Mouse (Mus musculus) lung, embryonic 16.5 days (tissue): ENCODE results near the gene Slc2a12. TPM values are rescaled to one million over a fixed set of nuclear protein-coding genes. Genes with fewer than 3 reads are reported as not detected.

Experiments used
- ATAC-seq: fragments of 200-750 bp; cut with Nextera tagmentation; 2 replicates; pipeline ENCODE4 v1.8.0; 2017; ENCODE audit warnings: low read depth, mild to moderate bottlenecking, moderate library complexity
- H3K27ac ChIP-seq: fragments of 300-500 bp; sonication (generic); 2 replicates; pipeline ENCODE4 v1.5.1; 2014; ENCODE audit warnings: mild to moderate bottlenecking, control low read depth, low read length
- H3K27me3 ChIP-seq: fragments of 300-500 bp; sonication (generic); 2 replicates; pipeline ENCODE4 v1.6.1; 2014; ENCODE audit warnings: low read depth, low read length, mixed read lengths; ENCODE audit not compliant: control insufficient read depth, insufficient read depth
- H3K36me3 ChIP-seq: fragments of 300-500 bp; sonication (generic); 2 replicates; pipeline ENCODE4 v1.6.1; 2014; ENCODE audit warnings: low read length; ENCODE audit not compliant: control insufficient read depth, insufficient read depth
- H3K4me1 ChIP-seq: fragments of 300-500 bp; sonication (generic); replicated peaks from 2 replicates; pipeline ENCODE4 v1.6.1; 2014; ENCODE audit warnings: low read length, mixed read lengths; ENCODE audit not compliant: control insufficient read depth, insufficient read depth
- H3K4me2 ChIP-seq: fragments of 300-500 bp; sonication (generic); 2 replicates; pipeline ENCODE4 v1.6.1; 2014; ENCODE audit warnings: low read depth, low read length, control low read depth
- H3K4me3 ChIP-seq: fragments of 300-500 bp; sonication (generic); 2 replicates; pipeline ENCODE4 v1.5.1; 2014; ENCODE audit warnings: mild to moderate bottlenecking, low read length, control low read depth
- H3K9ac ChIP-seq: fragments of 300-500 bp; sonication (generic); 2 replicates; pipeline ENCODE4 v1.6.1; 2014; ENCODE audit warnings: low read length, control low read depth
- H3K9me3 ChIP-seq: fragments of 300-500 bp; sonication (generic); 2 replicates; pipeline ENCODE4 v1.6.1; 2016; ENCODE audit warnings: low read length; ENCODE audit not compliant: control insufficient read depth
- whole genome bisulfite sequencing: fragments of 180-500 bp; shearing (Covaris S2); extraction: QIAGEN DNeasy Blood & Tissue Kit; methylation state at CpG from one replicate; pipeline ENCODE4 v1.1.7; 2014; 5-methylcytosine and 5-hydroxymethylcytosine counted together
- polyA plus RNA-seq: library from polyadenylated mRNA; unstranded; fragments of >200 nt; fragmentation: Nextera tagmentation; extraction: Ambion mirVana; gene quantifications from 2 replicates; pipeline ENCODE4 v1.2.1, GENCODE M21; 2015

Slc2a12 gene
- 1.5 and 2.0 TPM in 2 replicates for polyA plus RNA-seq

GRCm38 (mm10) chr10:22644853-22645491 is at the start of gene Slc2a12:
Slc2a12 (plus strand) TSS chr10:22645011.
- Histone ChIP-seq H3K4me2 (peak within 1 kb of the TSS; percentile 73), H3K4me1 (no peaks in the 10 kb centered on the region), H3K9me3 (0 out of 2 replicates have a peak, but pooled peaks cover 3% of the 10 kb centered on the region), H3K9ac (peak within 1 kb of the TSS; percentile 68), H3K36me3 (no peaks in the 10 kb centered on the region), H3K27me3 (no peaks in the 10 kb centered on the region), H3K4me3 (peak within 1 kb of the TSS; percentile 63), H3K27ac (peak within 1 kb of the TSS; percentile 77)
- peak; percentile 87 for ATAC-seq
- 2% methylated on average over 40 of the region's 40 CpGs for WGBS

- Histone ChIP-seq H3K4me3 (no peak overlapping the region), H3K4me2 (no peak overlapping the region), H3K4me1 (no peaks in the 10 kb centered on the region), H3K27me3 (no peaks in the 10 kb centered on the region), H3K9ac (no peak overlapping the region), H3K27ac (no peak overlapping the region), H3K36me3 (no peaks in the 10 kb centered on the region), H3K9me3 (no peaks in the 10 kb centered on the region)
- WGBS: 86% methylated on average over 8 of the region's 8 CpGs
- no peak for ATAC-seq
These were observed 45.8 kb upstream of the Slc2a12 start for GRCm38 (mm10) chr10:22598908-22599480.

- no peaks in the 10 kb centered on the region for H3K9me3 ChIP-seq
- no peaks in the 10 kb centered on the region for H3K27me3 ChIP-seq
- H3K4me1 ChIP-seq: no peaks in the 10 kb centered on the region
- H3K9ac ChIP-seq: no peak overlapping the region
- WGBS: 82% methylated on average over 6 of the region's 6 CpGs
- ATAC-seq: no peak
- H3K4me3 ChIP-seq: no peak overlapping the region
- no peak overlapping the region for H3K4me2 ChIP-seq
- H3K36me3 ChIP-seq: no peaks in the 10 kb centered on the region
- no peak overlapping the region for H3K27ac ChIP-seq
These were observed 43.8 kb upstream of the Slc2a12 start for GRCm38 (mm10) chr10:22601046-22601445.

- H3K36me3 ChIP-seq: no peaks in the 10 kb centered on the region
- ATAC-seq: no peak
- no peak overlapping the region for H3K4me2 ChIP-seq
- H3K9me3 ChIP-seq: no peaks in the 10 kb centered on the region
- H3K27me3 ChIP-seq: no peaks in the 10 kb centered on the region
- no peak overlapping the region for H3K9ac ChIP-seq
- no peak overlapping the region for H3K27ac ChIP-seq
- 69% methylated on average over 2 of the region's 2 CpGs for WGBS
- no peak overlapping the region for H3K4me3 ChIP-seq
- peaks cover 5% of the 10 kb centered on the region for H3K4me1 ChIP-seq
These were observed 40.0 kb upstream of the Slc2a12 start for GRCm38 (mm10) chr10:22604801-22605200.

- no peak overlapping the region for H3K27ac ChIP-seq
- H3K27me3 ChIP-seq: no peaks in the 10 kb centered on the region
- H3K4me1 ChIP-seq: peaks cover 5% of the 10 kb centered on the region
- no peak for ATAC-seq
- no peak overlapping the region for H3K4me2 ChIP-seq
- no peak overlapping the region for H3K4me3 ChIP-seq
- H3K36me3 ChIP-seq: no peaks in the 10 kb centered on the region
- WGBS: 82% methylated on average over 5 of the region's 5 CpGs
- H3K9ac ChIP-seq: no peak overlapping the region
- H3K9me3 ChIP-seq: no peaks in the 10 kb centered on the region
These were observed 36.5 kb upstream of the Slc2a12 start for GRCm38 (mm10) chr10:22608273-22608672.

- H3K4me3 ChIP-seq: peak overlapping the region; percentile 23
- no peaks in the 10 kb centered on the region for H3K27me3 ChIP-seq
- no peaks in the 10 kb centered on the region for H3K36me3 ChIP-seq
- WGBS: 3% methylated on average over 11 of the region's 11 CpGs
- H3K4me2 ChIP-seq: peak overlapping the region; percentile 38
- no peaks in the 10 kb centered on the region for H3K9me3 ChIP-seq
- no peak for ATAC-seq
- H3K27ac ChIP-seq: no peak overlapping the region
- peaks cover 5% of the 10 kb centered on the region for H3K4me1 ChIP-seq
- peak overlapping the region; percentile 37; the same call in 1 of the 2 replicates for H3K9ac ChIP-seq
These were observed 35.9 kb upstream of the Slc2a12 start for GRCm38 (mm10) chr10:22608799-22609357.

- H3K9ac ChIP-seq: no peak overlapping the region
- H3K4me2 ChIP-seq: no peak overlapping the region
- no peak overlapping the region for H3K4me3 ChIP-seq
- H3K27me3 ChIP-seq: no peaks in the 10 kb centered on the region
- peaks cover 5% of the 10 kb centered on the region for H3K4me1 ChIP-seq
- no peaks in the 10 kb centered on the region for H3K9me3 ChIP-seq
- WGBS: 78% methylated on average over 5 of the region's 5 CpGs
- H3K36me3 ChIP-seq: no peaks in the 10 kb centered on the region
- ATAC-seq: no peak
- H3K27ac ChIP-seq: no peak overlapping the region
These were observed 31.5 kb upstream of the Slc2a12 start for GRCm38 (mm10) chr10:22613301-22613700.

GRCm38 (mm10) chr10:22614554-22614953 is 30.3 kb upstream of the Slc2a12 start:
- Histone ChIP-seq H3K27ac (no peak overlapping the region), H3K4me1 (no peaks in the 10 kb centered on the region), H3K27me3 (no peaks in the 10 kb centered on the region), H3K9ac (no peak overlapping the region), H3K4me2 (no peak overlapping the region), H3K36me3 (no peaks in the 10 kb centered on the region), H3K4me3 (no peak overlapping the region), H3K9me3 (no peaks in the 10 kb centered on the region)
- no peak for ATAC-seq
- 86% methylated on average over 8 of the region's 8 CpGs for WGBS

- 37% methylated on average over 10 of the region's 10 CpGs for WGBS
- Histone ChIP-seq H3K36me3 (no peaks in the 10 kb centered on the region), H3K4me1 (no peaks in the 10 kb centered on the region), H3K27ac (no peak overlapping the region), H3K9ac (no peak overlapping the region), H3K4me2 (no peak overlapping the region), H3K27me3 (no peaks in the 10 kb centered on the region), H3K9me3 (no peaks in the 10 kb centered on the region), H3K4me3 (no peak overlapping the region)
- no peak for ATAC-seq
These were observed 29.5 kb upstream of the Slc2a12 start for GRCm38 (mm10) chr10:22615309-22615708.
